Mouse (Mus musculus) ES-E14 (cell line): ENCODE data around the gene Osgin1.

Source experiments
- CHD2 ChIP-seq: IDR thresholded peaks from 2 replicates; pipeline ENCODE4 v1.6.1; 2014; ENCODE audit warnings: mild to moderate bottlenecking, low read depth, low read length, inconsistent platforms
- HCFC1 ChIP-seq: IDR thresholded peaks from 2 replicates; pipeline ENCODE4 v1.6.1; 2012; ENCODE audit warnings: low read length, inconsistent platforms, borderline replicate concordance; ENCODE audit not compliant: insufficient read depth
- MAFK ChIP-seq: IDR thresholded peaks from 2 replicates; pipeline ENCODE4 v1.6.1; 2014; ENCODE audit warnings: mild to moderate bottlenecking, low read depth, low read length, inconsistent platforms; ENCODE audit not compliant: insufficient read depth
- ZC3H11A ChIP-seq: IDR thresholded peaks from 2 replicates; pipeline ENCODE4 v1.6.1; 2012; ENCODE audit warnings: low read depth, mild to moderate bottlenecking, inconsistent platforms, low read length, borderline replicate concordance
- ZNF384 ChIP-seq: IDR thresholded peaks from 2 replicates; pipeline ENCODE4 v1.6.1; 2012; ENCODE audit warnings: low read depth, low read length, inconsistent platforms

DNA sequence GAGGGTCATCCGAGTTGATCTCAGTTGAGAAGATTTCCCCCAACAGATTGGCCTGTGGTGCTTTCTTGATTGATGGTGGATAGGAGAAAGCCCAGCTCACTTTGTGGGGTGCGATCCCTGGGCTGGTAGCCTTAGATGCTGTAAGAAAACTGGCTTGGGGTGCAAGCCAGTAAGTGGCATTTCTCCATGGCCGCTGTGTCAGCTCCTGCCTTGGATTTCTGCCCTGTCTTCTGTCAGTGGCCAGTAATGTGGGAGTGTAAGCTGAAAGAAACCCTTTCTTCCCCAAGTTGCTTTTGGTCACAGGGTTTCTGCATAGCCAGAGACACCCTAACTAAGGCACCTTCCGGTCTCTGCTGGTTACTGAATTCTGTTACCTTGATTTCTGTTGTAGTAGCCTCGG, 22.1 kb downstream of the Osgin1 start:
- TF ChIP-seq ZC3H11A (no peak), ZNF384 (no peak), HCFC1 (no peak), CHD2 (no peak), MAFK (no peak)
